Mouse (Mus musculus) megakaryocyte, embryonic 14.5 days (primary cell): ENCODE measurements at regions not wholly inside any gene's neighbourhood (a gene's known extent, or its start where the extent isn't known, plus 50 kb on each side); places are given as distances from the start of the nearest gene placed in this dataset.

Experiments used
- H3K27me3 ChIP-seq: replicated peaks from 2 replicates; pipeline ENCODE3; 2012; ENCODE audit warnings: inconsistent platforms
- H3K36me3 ChIP-seq: replicated peaks from 2 replicates; pipeline ENCODE3; 2012; ENCODE audit warnings: low read length, inconsistent platforms, mixed read lengths
- H3K4me1 ChIP-seq: 2 replicates; pipeline ENCODE4 v1.6.1; 2012; ENCODE audit warnings: inconsistent platforms
- H3K4me3 ChIP-seq: replicated peaks from 2 replicates; pipeline ENCODE3; 2012; ENCODE audit warnings: moderate library complexity, mild to moderate bottlenecking, inconsistent platforms
- H3K9me3 ChIP-seq: 2 replicates; pipeline ENCODE4 v1.6.1; 2012; ENCODE audit warnings: inconsistent platforms
- FLI1 ChIP-seq: IDR thresholded peaks from 2 replicates; pipeline ENCODE4 v1.6.1; 2012; ENCODE audit warnings: low read length, inconsistent platforms, mixed read lengths
- GATA1 ChIP-seq: IDR thresholded peaks from 3 replicates; pipeline ENCODE4 v1.6.1; 2012; ENCODE audit warnings: mixed read lengths, low read length, inconsistent platforms, borderline replicate concordance

- no peak overlapping the region for H3K4me3 ChIP-seq
- H3K9me3 ChIP-seq: peaks cover 6% of the 10 kb centered on the region; the same call in 1 of the 2 replicates
- H3K27me3 ChIP-seq: peaks cover 2% of the 10 kb centered on the region
- no peak for TF ChIP-seq FLI1
- TF ChIP-seq GATA1: no peak
- H3K36me3 ChIP-seq: no peaks in the 10 kb centered on the region
- no peaks in the 10 kb centered on the region for H3K4me1 ChIP-seq
Observed at GRCm38 (mm10) chr1:179906115-179906514, 54.2 kb upstream of the Cdc42bpa start.

GRCm38 (mm10) chr1:179892711-179893110 is 67.6 kb upstream of the Cdc42bpa start:
- Histone ChIP-seq H3K4me1 (no peaks in the 10 kb centered on the region), H3K4me3 (no peak overlapping the region), H3K9me3 (peaks cover 6% of the 10 kb centered on the region), H3K36me3 (no peaks in the 10 kb centered on the region), H3K27me3 (no peaks in the 10 kb centered on the region)
- TF ChIP-seq FLI1 (no peak), GATA1 (no peak)

GRCm38 (mm10) chr1:179887921-179888320 is 72.4 kb upstream of the Cdc42bpa start:
- H3K9me3 ChIP-seq: 0 out of 2 replicates have a peak, but pooled peaks cover 4% of the 10 kb centered on the region
- H3K36me3 ChIP-seq: no peaks in the 10 kb centered on the region
- TF ChIP-seq GATA1: no peak
- TF ChIP-seq FLI1: no peak
- H3K27me3 ChIP-seq: peaks cover 3% of the 10 kb centered on the region
- H3K4me1 ChIP-seq: no peaks in the 10 kb centered on the region
- no peak overlapping the region for H3K4me3 ChIP-seq

- H3K36me3 ChIP-seq: no peaks in the 10 kb centered on the region
- peaks cover 8% of the 10 kb centered on the region for H3K4me1 ChIP-seq
- H3K9me3 ChIP-seq: no peaks in the 10 kb centered on the region
- peaks cover 6% of the 10 kb centered on the region for H3K27me3 ChIP-seq
- no peak for TF ChIP-seq GATA1
- no peak for TF ChIP-seq FLI1
- H3K4me3 ChIP-seq: no peak overlapping the region
Observed at GRCm38 (mm10) chr1:179881222-179881621, 77.7 kb upstream of the Ahctf1 start.

- TF ChIP-seq FLI1: no peak
- no peak for TF ChIP-seq GATA1
- H3K36me3 ChIP-seq: no peaks in the 10 kb centered on the region
- peaks cover 3% of the 10 kb centered on the region for H3K27me3 ChIP-seq
- H3K4me1 ChIP-seq: peaks cover 13% of the 10 kb centered on the region
- no peaks in the 10 kb centered on the region for H3K9me3 ChIP-seq
- peak overlapping the region; percentile 50 for H3K4me3 ChIP-seq
Observed at GRCm38 (mm10) chr1:179877893-179878292, 74.4 kb upstream of the Ahctf1 start.

GRCm38 (mm10) chr1:179873772-179874555 is 70.5 kb upstream of the Ahctf1 start:
- Histone ChIP-seq H3K27me3 (peaks cover 2% of the 10 kb centered on the region), H3K4me1 (peaks cover 13% of the 10 kb centered on the region), H3K4me3 (no peak overlapping the region), H3K9me3 (no peaks in the 10 kb centered on the region), H3K36me3 (no peaks in the 10 kb centered on the region)
- no peak for TF ChIP-seq FLI1

- H3K4me1 ChIP-seq: peaks cover 14% of the 10 kb centered on the region
- H3K36me3 ChIP-seq: no peaks in the 10 kb centered on the region
- peaks cover 2% of the 10 kb centered on the region for H3K27me3 ChIP-seq
- no peaks in the 10 kb centered on the region for H3K9me3 ChIP-seq
- no peak overlapping the region for H3K4me3 ChIP-seq
- TF ChIP-seq GATA1: no peak
- no peak for TF ChIP-seq FLI1
Observed at GRCm38 (mm10) chr1:179871961-179872360, 68.5 kb upstream of the Ahctf1 start.

- Histone ChIP-seq H3K27me3 (peaks cover 2% of the 10 kb centered on the region), H3K36me3 (no peaks in the 10 kb centered on the region), H3K9me3 (no peaks in the 10 kb centered on the region), H3K4me1 (peaks cover 40% of the 10 kb centered on the region), H3K4me3 (no peak overlapping the region)
- TF ChIP-seq FLI1 (no peak), GATA1 (no peak)
Observed at GRCm38 (mm10) chr1:179868656-179869055, 65.2 kb upstream of the Ahctf1 start.

GRCm38 (mm10) chr1:179867493-179867892 is 64.0 kb upstream of the Ahctf1 start:
- peaks cover 2% of the 10 kb centered on the region for H3K27me3 ChIP-seq
- TF ChIP-seq FLI1 (no peak), GATA1 (no peak)
- no peak overlapping the region for H3K4me3 ChIP-seq
- peaks cover 51% of the 10 kb centered on the region for H3K4me1 ChIP-seq
- no peaks in the 10 kb centered on the region for H3K36me3 ChIP-seq
- no peaks in the 10 kb centered on the region for H3K9me3 ChIP-seq

- Histone ChIP-seq H3K36me3 (no peaks in the 10 kb centered on the region), H3K4me3 (no peak overlapping the region), H3K9me3 (no peaks in the 10 kb centered on the region), H3K4me1 (peaks cover 63% of the 10 kb centered on the region), H3K27me3 (peaks cover 2% of the 10 kb centered on the region)
- TF ChIP-seq GATA1: no peak
- no peak for TF ChIP-seq FLI1
Observed at GRCm38 (mm10) chr1:179866056-179866772, 62.7 kb upstream of the Ahctf1 start.
